Mouse (Mus musculus) megakaryocyte-erythroid progenitor cell, adult 5-6 weeks (primary cell): ENCODE measurements around the gene Ccdc60. TPM values are rescaled to one million over a fixed set of nuclear protein-coding genes. Genes with fewer than 3 reads are reported as not detected.
A peak's percentile ranks its signal among the peaks of the same experiment; 100 is the strongest.
"Not testable (repeated sequence)": the region's sequence is repeated elsewhere in the genome, so short reads cannot be mapped to it uniquely, and the experiment has no call there.

Experiments used
- ATAC-seq: replicated peaks from 2 replicates; pipeline ENCODE4 v1.8.0; 2016; ENCODE audit warnings: mild to moderate bottlenecking, inconsistent platforms; ENCODE audit not compliant: severe bottlenecking, poor library complexity, low FRiP score, low TSS enrichment
- total RNA-seq, 2 experiments: library from RNA; stranded (forward) in 1 of 2; stranded (reverse) in 1 of 2; fragments of 200-1000, 215-1000 nt in 1 of 2; fragments of >200 nt in 1 of 2; fragmentation: Nextera tagmentation in 1 of 2; gene quantifications; 2 replicates each; pipeline ENCODE4 v1.2.3; 2014 to 2017

Gene Ccdc60
- total RNA-seq, 2 experiments from 2014 or later = not detected

DNA sequence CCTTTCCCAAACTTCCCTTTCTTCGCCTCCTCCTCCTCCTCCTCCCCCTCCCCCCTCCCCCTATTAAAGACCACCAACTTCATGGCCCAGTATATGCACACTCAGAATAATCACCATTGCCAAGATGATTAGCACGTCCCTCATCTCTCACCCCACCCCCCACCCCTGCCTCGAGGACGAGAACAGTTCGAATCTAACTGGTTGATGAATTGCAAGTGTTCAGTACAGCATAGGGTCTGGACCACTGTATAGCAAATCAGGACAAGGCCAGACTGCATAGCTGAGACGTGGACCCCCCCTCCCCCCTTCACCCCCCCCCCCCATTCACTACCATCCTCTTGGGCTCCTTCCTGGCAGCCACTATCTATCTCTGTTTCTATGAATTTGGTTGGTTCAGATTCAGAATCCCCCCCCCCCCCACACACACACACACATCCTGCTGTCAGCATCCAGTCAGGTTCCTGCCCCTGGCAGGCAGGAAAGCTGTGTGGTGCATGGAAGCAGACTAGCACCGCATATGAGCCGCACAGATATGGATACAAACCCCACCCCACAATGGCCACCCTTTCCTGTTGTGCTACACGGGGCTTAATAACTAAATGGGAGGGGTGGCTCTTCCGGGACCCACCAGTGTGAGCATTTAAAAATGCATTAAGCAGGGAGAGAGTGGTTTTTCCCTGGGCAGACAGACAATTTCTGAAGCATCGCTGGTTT is 79.2 kb downstream of the Ccdc60 start:
- no peak for ATAC-seq

- ATAC-seq = no peak
Measured at GRCm38 (mm10) chr5:116208741-116209368, 79.9 kb downstream of the Ccdc60 start.

GRCm38 (mm10) chr5:116202692-116203091 is 86.1 kb downstream of the Ccdc60 start:
- no peak for ATAC-seq

- no peak for ATAC-seq
Measured at GRCm38 (mm10) chr5:116194499-116194898, 94.3 kb downstream of the Ccdc60 start.

DNA sequence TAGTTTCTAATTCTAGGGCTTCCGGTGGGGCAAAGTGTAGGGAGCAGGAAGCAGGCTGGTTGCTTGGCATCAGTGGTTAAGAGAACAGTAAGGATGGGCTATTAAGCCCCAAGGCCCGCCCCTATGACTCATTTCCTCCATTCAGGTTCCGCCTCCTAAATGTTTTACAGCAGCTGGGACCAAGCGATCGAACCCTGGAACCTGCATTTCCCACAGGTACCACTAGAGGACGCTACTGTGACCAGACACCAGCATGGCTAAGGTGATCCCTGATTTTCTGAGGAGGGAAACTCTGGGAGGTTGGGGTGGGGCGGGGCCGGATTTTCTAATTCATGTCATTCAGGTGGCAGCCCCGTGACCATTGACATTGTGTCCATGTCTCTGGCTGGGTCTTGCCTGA is 96.1 kb downstream of the Ccdc60 start:
- no peak for ATAC-seq

DNA sequence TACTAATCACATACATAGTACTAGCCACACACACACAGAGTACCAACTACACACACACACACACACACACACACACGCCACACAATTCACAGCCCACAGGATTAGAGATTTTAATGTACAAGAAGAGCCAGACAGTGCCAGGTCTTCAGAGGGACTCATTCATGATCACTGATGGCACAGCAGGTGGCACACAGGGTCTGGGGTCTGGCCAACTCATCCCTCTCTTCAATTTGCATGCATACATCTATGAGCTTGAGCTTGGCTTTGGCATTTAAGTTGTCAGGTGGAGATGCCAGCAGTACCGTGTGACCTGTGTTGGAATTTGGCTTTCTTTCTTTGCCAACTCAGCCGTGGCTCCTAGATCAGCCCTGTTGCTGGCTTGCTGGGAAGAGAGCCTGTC is 97.2 kb downstream of the Ccdc60 start:
- ATAC-seq = no peak

DNA sequence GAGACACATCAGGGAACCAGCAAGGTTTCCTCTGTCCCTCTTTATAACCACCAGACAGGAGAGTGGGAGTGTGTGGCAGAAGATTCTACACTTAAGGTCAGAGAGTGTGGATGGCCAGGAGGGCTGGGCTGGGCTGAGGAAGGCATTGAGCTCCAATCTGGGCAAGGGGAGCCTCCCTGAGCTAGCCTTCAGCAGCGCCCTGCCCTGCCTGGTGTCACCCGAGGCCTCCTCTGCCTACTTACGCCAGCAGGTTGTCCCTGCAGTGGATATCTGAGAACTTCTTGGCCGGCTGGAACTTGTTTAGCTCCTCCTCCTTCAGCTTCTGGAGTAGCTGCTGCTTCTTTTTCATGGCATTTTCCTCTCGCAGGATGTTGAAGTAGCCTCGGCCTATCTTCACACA is 99.0 kb downstream of the Ccdc60 start:
- no peak for ATAC-seq

- ATAC-seq = 0 out of 2 replicates have a peak, but pooled peaks have one; percentile 26
Measured at GRCm38 (mm10) chr5:116180594-116180993, 108.2 kb downstream of the Ccdc60 start.

GRCm38 (mm10) chr5:116171721-116172120 is 117.1 kb downstream of the Ccdc60 start:
- no peak for ATAC-seq

GRCm38 (mm10) chr5:116166965-116167364 is 121.8 kb downstream of the Ccdc60 start:
- ATAC-seq = no peak

DNA sequence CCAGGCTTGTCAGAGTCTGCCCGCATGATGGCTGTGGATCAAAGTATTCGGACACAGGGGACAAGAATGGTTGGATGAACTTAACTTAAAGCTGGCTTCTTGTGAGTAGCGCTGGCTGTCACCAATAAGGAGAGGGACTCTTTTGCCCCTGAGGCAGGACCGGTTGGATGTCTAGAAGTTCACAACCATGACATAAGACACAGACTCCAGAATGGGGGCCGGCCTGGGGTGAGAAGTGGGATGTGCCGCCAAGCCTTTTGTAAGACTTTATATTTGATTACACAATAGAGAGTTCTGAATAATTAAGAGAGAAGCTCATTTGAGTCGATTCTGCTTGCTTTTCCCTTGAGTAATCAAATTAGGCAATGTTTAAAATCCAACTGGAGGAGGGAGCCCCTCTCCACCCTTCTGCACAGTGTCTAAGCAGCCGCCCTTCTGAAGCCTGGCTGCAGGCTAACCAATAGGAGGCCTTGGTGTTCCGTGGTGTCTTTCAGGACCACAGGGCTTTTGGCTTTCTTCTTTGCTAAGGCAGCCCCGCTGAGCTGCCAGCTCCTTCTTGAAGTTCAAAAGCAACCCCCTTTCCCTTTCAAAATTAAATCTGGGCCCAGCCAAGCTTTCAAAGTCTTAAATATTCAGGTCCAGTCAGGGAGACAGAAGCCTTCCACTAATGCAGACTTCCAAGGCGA is 123.4 kb downstream of the Ccdc60 start:
- no peak for ATAC-seq

DNA sequence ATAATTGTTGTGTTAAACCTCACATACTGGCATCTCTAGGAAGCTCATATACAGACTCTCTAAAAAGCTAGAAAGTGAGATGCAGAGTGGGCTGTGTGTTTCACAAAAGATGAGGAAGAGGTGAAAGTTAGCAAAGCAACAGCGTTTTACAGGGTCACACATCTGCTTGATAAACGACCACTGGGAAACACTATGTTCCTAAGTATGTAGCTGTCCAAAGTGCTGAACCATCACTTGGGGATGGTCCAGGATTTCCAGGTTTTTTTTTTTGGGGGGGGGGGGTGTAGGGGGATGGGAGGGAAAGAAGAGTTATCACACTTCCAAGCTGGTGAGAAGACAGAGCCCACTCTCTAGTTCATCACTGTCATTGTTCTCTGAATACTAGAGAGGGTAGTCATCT is 134.0 kb downstream of the Ccdc60 start:
- ATAC-seq = no peak

DNA sequence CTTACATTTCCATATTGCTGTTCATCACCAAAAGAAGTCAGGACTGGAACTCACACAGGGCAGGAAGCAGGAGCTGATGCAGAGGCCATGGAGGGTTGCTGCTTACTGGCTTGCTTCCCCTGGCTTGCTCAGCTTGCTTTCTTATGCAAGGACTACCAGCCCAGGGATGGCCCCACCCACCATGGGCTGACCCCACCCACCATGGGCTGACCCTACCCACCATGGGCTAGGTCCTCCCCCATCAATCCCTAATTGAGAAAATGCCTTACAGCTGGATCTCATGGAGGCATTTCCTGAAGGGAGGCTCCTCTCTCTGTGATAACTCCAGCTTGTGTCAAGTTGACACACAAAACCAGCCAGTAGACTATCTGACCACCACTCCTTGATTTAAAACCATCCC is 142.3 kb downstream of the Ccdc60 start:
- not testable (repeated sequence) for ATAC-seq

DNA sequence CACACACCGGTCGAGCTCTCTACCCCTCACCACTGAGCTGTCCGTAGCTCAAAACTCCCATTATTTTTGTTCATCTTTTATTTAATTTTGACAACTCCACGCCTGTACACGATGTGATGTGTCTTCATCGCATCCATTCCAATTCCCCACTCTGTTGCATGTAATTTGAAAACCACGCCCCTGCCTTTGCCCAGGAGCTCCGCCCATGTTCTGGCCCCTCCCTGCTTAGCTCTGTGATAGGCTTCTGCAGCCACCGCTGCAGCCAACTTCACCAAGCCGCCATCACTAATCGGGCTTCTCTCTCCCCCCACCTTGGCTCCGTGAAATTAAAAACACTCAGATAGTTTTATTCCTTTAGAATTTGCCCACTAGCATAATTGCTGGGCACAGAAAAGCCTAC is 144.1 kb downstream of the Ccdc60 start:
- ATAC-seq = no peak

- no peak for ATAC-seq
Measured at GRCm38 (mm10) chr5:116140682-116141081, 148.1 kb downstream of the Ccdc60 start.

DNA sequence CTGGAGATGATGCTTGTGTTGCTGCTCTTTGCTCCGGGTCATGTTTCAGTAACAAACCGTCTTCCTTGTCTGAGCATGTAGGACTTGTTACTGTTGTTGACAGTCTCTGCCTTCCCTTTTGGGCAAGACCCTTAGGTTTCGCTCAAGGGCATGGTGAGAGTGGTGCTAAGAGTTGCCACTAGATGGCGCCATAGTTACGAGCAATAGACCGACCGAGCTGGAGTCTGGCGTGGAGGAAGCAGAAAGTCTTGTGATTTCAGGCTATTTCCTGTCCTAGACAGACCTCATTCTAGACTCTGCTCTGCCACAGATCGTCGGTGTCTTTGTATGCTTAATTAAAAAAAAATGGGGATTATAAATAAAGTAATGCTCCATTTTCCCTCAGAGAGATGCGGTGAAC is 165.4 kb downstream of the Ccdc60 start:
- ATAC-seq = peak; percentile 86

DNA sequence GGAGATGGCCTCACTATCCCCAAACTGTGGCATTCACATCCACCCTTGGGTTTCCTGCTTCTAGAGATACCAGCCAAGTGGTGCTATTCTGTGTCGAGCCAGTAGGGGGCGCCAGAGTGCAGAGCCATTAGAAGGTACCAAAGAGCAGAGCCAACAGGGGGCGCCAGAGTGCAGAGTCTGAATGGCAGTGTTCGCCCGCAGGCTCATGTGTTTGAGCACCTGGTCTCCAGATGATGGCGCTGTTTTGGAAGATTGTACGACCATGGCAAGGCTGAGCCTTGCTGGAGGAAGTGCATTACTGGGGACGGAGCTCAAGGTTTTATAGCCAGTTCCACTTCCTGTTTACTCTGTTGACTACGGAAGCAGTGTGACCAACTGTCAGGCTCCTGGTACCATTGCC is 172.2 kb downstream of the Ccdc60 start:
- peak; percentile 78 for ATAC-seq

DNA sequence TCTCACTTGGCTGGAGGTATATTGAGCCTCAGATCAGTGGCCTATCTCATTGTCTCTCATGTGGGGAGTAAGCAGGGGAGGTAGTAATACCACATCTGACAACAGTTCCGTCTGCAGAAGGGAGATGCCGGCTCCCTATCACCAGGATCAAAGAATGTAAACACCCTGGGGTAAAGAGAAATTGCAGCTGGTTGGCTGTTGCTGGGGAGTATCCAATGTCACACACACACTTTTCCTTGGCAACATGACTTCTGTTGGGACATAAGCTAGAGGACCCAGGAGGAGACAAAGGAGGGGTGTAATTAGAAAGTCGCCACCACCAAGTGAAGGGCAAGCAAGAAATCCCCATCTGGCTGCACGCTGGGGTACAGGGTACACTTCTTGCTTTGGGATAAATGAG is 172.7 kb downstream of the Ccdc60 start:
- no peak for ATAC-seq

- ATAC-seq = no peak
Measured at GRCm38 (mm10) chr5:116115071-116115834, 173.5 kb downstream of the Ccdc60 start.

- ATAC-seq = no peak
Measured at GRCm38 (mm10) chr5:116108651-116109050, 180.1 kb downstream of the Ccdc60 start.
